Mouse (Mus musculus) liver, embryonic 11.5 days (tissue): Measurements from ENCODE around the gene Olfr1321. TPM values are rescaled to one million over a fixed set of nuclear protein-coding genes. Genes with fewer than 3 reads are reported as not detected.

Source experiments
- ATAC-seq: fragments of 200-750 bp; cut with Nextera tagmentation; replicated peaks from 2 replicates; pipeline ENCODE4 v1.8.0; 2017; ENCODE audit warnings: moderate number of reproducible peaks, mild to moderate bottlenecking, moderate TSS enrichment, moderate library complexity; ENCODE audit not compliant: low FRiP score
- DNase-seq: peaks from one replicate; pipeline ENCODE4 v3.0.0-alpha.2; 2017; ENCODE audit warnings: low spot score
- H3K27ac ChIP-seq: fragments of 300-500 bp; sonication (generic); 2 replicates; pipeline ENCODE4 v1.5.1; 2014; ENCODE audit warnings: mild to moderate bottlenecking, low read depth, low read length, control low read depth
- H3K27me3 ChIP-seq: fragments of 300-500 bp; sonication (generic); replicated peaks from 2 replicates; pipeline ENCODE4 v1.6.1; 2014; ENCODE audit warnings: low read length, mixed read lengths; ENCODE audit not compliant: control insufficient read depth, insufficient read depth
- H3K36me3 ChIP-seq: fragments of 300-500 bp; sonication (generic); 2 replicates; pipeline ENCODE4 v1.6.1; 2014; ENCODE audit warnings: mild to moderate bottlenecking, low read length, moderate library complexity, mixed read lengths; ENCODE audit not compliant: control insufficient read depth, insufficient read depth
- H3K4me1 ChIP-seq: fragments of 300-500 bp; sonication (generic); replicated peaks from 2 replicates; pipeline ENCODE4 v1.6.1; 2014; ENCODE audit warnings: low read length, mixed read lengths; ENCODE audit not compliant: control insufficient read depth, insufficient read depth
- H3K4me2 ChIP-seq: fragments of 300-500 bp; sonication (generic); 2 replicates; pipeline ENCODE4 v1.6.1; 2014; ENCODE audit warnings: mild to moderate bottlenecking, control low read depth, moderate library complexity
- H3K4me3 ChIP-seq: fragments of 300-500 bp; sonication (generic); 2 replicates; pipeline ENCODE4 v1.5.1; 2014; ENCODE audit warnings: low read depth, low read length, control low read depth
- H3K9ac ChIP-seq: fragments of 300-500 bp; sonication (generic); 2 replicates; pipeline ENCODE4 v1.6.1; 2014; ENCODE audit warnings: low read depth, low read length, control low read depth
- H3K9me3 ChIP-seq: fragments of 300-500 bp; sonication (generic); 2 replicates; pipeline ENCODE4 v1.6.1; 2016; ENCODE audit warnings: low read length, inconsistent platforms, mixed read lengths; ENCODE audit not compliant: control insufficient read depth
- WGBS: fragments of 180-500 bp; shearing (Covaris S2); extraction: QIAGEN DNeasy Blood & Tissue Kit; methylation state at CpG from one replicate; pipeline ENCODE4 v1.1.7; 2014; 5-methylcytosine and 5-hydroxymethylcytosine counted together
- polyA plus RNA-seq: library from polyadenylated mRNA; unstranded; fragments of >200 nt; fragmentation: Nextera tagmentation; extraction: Ambion mirVana; gene quantifications from 2 replicates; pipeline ENCODE4 v1.2.1, GENCODE M21; 2014

Olfr1321 gene
- polyA plus RNA-seq: not detected in 2 replicates

GRCm38 (mm10) chrX:49734959-49735358, at the start of gene Olfr1321:
TSS of gene Olfr1321 (minus strand) at chrX:49735059.
- Histone ChIP-seq H3K4me3 (no peak within 1 kb of the TSS), H3K4me1 (no peaks in the 10 kb centered on the region), H3K27ac (no peak within 1 kb of the TSS), H3K36me3 (no peaks in the 10 kb centered on the region), H3K4me2 (no peak within 1 kb of the TSS), H3K27me3 (no peaks in the 10 kb centered on the region), H3K9me3 (no peaks in the 10 kb centered on the region), H3K9ac (no peak within 1 kb of the TSS)
- 69% methylated on average over 2 of the region's 2 CpGs for WGBS
- ATAC-seq (no peak), DNase-seq (no peak)

DNA sequence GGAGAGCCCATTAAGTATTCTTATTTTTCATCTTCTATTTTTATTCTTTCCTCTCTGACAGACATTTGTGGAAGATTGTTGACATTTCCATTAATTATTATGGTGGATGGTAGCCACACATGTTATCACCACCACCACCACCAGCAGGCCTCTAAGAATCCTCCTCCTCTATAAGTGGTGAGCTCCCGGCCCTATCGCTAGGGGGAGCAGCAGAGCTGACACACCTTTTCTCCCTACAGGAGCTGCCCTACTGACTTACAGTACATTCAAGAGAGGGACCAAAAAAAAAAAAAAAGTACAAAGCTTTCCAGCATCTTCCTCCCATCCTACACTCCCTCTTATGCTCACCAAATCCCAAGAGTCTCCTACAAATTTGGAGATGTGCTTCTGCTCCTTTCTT, 36.0 kb upstream of the Olfr1321 start:
- 33% methylated on average over 2 of the region's 2 CpGs for WGBS
- H3K4me1 ChIP-seq: no peaks in the 10 kb centered on the region

GRCm38 (mm10) chrX:49745192-49745591, 10.3 kb upstream of the Olfr1321 start:
- Histone ChIP-seq H3K27ac (no peak overlapping the region), H3K9me3 (no peaks in the 10 kb centered on the region)
- 60% methylated on average over 5 of the region's 5 CpGs for WGBS

More for the DNA sequence above, 36.0 kb upstream of the Olfr1321 start:
- no peak for ATAC-seq
- no peak overlapping the region for H3K9ac ChIP-seq
- DNase-seq: no peak
- no peak overlapping the region for H3K4me3 ChIP-seq
- no peaks in the 10 kb centered on the region for H3K27me3 ChIP-seq
- H3K4me2 ChIP-seq: no peak overlapping the region
- H3K27ac ChIP-seq: no peak overlapping the region
- H3K36me3 ChIP-seq: no peaks in the 10 kb centered on the region
- no peaks in the 10 kb centered on the region for H3K9me3 ChIP-seq

More at GRCm38 (mm10) chrX:49745192-49745591, 10.3 kb upstream of the Olfr1321 start:
- Histone ChIP-seq H3K4me1 (no peaks in the 10 kb centered on the region), H3K4me3 (no peak overlapping the region), H3K36me3 (no peaks in the 10 kb centered on the region), H3K27me3 (no peaks in the 10 kb centered on the region), H3K9ac (no peak overlapping the region), H3K4me2 (no peak overlapping the region)
- DNase-seq (no peak), ATAC-seq (no peak)

Other genes with a start within 250 kb of the Olfr1321 start
- not detected in 2 replicates for gene Olfr1320, start 62.7 kb downstream of the Olfr1321 start, polyA plus RNA-seq
- gene Igsf1, start 62.7 kb upstream of the Olfr1321 start, polyA plus RNA-seq: 63.0 and 68.7 TPM in 2 replicates
- not detected in 2 replicates for gene Olfr1322, start 156.4 kb upstream of the Olfr1321 start, polyA plus RNA-seq